Mouse (Mus musculus): ENCODE data around the gene Kcnh2.

The Kcnh2 gene

DNA sequence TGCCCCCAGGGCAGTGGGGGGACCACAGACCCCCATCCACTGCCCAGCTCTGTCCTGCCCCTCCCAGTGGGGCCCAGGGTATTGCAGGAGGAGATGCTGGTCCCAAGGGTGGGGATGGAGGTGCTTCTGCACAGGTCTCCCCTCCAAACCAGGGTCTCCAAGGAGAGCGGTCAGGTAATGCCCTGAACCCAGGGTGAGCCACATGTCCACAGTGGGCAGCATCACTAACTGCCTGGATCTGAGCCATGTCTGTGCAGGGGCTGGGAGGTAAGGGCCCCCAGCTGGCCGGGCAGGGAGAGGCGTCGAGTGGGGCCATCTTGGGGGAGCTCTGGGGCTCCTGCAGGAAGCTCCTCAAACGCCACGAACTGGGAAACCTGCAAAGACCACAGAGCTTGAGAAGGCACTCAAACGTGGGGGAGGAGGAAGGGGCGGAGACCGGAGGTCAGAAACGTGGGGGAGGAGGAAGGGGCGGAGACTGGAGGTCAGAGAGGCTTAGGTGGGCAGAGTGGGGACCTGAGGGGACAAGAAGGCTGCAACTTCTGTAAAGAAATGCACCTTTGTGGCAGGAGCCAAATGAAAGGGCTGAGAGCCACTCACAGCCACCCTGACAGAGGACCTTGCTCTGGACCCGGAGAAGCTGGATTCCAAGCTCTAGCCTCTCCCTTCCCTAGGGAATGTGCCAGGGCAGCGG is 31.5 kb downstream of the Kcnh2 start:
- no peak for DNase-seq (ENCODE audit: low read depth, low spot score)

DNA sequence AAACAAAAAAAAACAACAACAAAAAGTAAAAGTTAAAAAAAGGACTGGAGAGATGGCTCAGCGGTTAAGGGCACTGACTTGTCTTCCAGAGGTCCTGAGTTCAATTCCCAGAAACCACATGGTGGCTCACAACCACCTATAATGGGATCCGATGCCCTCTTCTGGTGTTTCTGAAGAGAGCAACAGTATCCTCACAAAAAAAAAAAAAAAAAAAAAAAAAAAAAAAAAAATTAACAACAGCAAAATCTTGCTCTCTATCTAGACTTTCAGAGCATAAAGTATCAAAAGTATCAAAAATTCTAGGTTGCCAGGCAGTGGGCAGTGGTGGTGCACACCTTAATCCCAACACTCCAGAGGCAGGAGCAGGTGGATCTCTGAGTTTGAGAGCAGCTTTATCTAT is 42.2 kb downstream of the Kcnh2 start:
- DNase-seq (ENCODE audit: low read depth, low spot score) = no peak

DNA sequence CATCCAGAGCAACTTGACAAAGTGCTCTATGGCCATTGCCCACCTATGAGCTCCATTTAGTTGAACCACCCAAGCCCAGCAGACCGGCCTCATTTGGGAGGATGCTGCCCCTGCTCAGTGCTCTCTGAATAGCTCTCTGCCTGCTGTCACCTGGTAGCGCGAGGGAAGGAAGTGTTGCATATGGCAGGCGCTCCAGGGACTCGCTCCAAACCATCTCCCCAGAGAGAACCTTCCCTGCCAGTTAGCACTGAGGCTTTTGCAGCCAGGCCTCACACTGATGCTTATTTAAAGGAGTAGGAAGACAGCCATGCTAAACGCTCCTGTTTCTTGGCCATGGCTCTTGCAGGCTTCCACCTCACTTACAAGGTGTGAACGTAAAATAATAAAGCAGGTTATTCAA is 42.8 kb downstream of the Kcnh2 start:
- DNase-seq (ENCODE audit: low read depth, low spot score) = no peak

DNA sequence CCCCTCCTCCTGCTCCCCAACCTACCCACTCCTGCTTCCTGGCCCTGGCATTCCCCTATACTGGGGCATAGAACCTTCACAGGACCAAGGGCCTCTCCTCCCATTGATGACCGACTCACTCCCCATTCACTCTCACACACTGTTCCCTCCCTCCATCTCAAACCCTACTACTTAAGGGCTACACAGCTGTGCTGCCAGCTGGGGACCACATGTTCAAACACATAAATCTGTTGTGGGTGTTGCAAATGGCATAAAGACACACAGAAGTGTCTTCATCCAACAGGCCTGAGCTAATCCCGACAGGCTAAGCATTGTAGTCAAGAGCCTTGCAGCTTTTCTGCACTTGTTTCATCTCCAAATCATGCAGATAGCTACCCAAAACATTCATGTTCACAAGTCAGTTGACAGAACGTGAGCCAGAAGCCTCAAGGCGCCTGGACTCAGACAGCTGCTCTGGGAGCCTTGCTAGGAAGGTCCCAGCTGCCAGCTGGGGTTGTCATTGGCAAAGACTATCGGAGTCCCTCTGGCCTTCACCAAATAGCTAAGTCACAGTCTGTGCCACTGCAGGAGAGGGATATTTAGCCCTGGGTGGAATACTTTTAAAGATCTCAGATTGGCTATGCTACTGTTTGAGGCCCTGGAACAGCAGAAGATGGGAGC is 44.2 kb downstream of the Kcnh2 start:
- DNase-seq (ENCODE audit: low read depth, low spot score) = no peak

DNA sequence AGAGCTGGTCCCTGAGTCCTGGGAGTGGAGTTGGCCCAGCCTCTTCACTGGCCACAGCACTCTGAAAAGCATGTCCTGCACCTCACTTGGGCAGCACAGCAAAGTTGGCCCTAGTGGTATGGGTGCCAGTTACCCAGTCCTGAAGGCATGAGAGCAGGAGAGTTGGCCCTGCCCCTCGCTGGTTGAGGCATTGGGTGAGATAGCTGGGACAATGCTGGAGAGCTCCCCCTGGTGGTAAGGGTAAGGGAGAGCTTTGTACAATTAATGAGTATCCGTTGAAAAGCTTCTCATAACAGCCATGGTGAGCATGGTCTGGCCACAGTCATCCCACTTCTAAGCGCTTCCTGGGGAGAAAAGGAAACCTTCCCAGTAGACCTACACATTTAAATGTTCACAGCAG is 48.2 kb downstream of the Kcnh2 start:
- no peak for DNase-seq (ENCODE audit: low read depth, low spot score)

DNA sequence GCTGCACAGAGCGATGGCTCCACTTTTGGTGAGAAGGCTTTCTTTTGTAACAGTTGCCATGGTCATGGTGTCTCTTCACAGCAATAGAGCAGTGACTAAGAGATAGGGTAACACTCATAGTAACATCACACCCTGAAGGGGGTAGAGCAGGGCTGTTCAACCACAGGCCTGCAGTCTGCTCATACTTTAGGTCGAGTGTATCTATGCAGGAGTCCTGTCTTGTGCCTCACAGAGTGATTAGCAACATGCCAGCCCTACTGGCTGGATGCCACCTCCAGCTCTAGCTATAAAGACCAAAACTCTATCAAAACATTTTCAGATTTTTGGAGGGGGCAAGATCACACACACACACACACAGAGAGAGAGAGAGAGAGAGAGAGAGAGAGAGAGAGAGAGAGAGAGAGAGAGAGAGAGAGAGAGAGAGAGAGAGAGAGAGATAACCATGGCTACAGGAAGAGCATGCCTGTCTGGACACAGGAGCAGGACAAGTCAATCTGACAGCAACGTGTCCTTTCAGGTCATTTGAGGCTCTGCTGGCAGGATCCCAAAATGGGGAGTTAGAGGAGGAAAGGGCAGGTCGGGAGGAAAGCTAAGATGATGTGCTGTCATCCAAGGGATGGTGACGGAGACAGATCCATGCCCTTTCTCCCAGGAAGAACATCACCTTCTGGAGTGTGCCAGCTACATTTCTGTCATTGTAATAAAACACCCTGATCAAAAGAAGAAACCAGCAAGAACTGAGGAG is 51.4 kb downstream of the Kcnh2 start:
- no peak for DNase-seq (ENCODE audit: low read depth, low spot score)

DNA sequence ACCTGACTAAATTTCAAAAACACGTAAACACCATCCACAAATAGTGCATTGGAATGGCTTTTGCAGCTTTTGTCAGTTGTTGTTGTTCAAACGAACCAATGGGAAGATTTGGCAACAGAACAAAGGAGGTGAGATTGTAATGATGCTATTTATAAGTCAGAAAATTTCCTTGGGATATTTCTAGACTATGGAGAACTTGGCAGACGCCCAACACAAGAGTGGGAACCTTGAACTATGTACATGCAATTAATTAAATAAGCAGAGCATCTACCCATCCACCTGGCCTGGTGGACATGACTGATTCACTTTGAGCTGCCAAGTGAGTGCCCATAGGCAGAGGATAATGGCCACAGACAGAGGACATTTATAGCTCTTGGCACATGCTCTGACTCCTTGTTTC is 59.5 kb downstream of the Kcnh2 start:
- no peak for DNase-seq (ENCODE audit: low read depth, low spot score)

DNA sequence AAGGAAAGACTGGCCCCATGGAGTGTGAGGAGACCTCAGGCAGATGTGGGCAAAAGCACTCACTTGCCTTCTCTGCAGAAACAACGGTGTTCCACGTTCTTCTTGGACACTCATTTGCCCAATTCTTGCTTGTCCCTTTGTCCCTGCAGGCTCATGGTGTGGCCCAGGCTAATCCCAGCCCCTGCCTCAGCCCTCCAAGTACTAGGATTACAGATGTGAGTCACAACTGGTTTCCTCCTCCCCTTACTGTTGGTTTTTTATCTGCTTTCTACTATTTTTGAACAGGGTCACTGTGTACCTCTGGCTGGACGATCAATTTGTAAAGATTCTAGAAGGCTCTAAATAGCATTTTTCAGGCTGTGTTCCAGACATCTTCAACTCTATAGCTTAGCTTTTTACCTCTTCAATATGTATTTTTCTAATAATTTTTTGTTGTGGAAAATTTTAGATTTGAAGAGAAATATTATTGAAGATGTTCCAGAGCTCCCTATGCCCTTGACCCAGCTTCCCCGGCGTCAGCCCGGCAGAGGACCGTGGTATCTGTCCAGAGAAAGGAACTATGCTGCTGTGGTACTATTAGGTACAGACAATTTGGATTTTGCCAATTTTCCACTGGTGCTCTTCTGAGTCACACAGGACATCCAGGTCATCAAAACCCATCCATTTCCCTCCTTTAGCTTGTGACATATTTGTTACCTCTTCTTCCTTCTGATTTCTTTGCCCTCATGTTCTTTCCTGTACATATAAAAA is 65.0 kb downstream of the Kcnh2 start:
- no peak for DNase-seq (ENCODE audit: low read depth, low spot score)

DNA sequence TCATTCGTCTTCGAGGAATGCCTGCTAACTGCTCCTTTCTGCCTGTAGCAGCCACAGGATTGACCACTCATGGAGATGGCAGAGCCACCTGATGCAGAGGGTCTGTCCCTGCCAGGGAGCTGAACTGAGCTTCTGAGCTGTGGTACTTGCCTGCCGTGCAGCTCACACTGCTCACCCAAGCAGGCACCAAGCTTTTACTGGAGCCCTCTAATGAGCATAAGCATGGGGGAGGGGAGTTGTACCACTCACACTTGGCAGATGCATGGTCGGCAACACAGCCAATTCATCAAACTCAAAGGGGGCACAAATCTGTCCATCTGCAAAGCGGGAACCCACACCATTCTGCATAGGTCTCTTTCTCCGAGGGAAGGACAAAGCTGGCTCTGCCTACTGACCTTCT is 67.3 kb downstream of the Kcnh2 start:
- DNase-seq (ENCODE audit: low read depth, low spot score) = no peak

DNA sequence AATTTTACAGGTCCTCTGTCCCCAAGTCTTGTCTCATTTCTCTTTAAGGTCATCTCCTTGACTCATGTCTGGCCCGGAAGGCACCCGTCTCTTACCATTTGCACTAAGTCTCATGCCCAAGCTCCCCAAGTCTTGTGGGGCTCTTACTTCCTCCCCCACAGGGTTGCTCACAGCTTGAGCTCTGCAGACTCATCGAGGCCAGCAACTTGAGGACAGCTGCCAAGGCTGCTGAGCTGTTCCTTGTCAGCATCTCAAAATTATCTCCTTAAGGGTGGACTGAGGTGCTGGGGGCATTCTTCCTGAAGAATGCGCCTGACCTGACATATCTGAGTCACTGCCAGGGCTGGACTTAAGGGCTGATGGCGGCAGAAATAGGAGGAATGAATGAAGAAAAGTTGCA is 68.2 kb downstream of the Kcnh2 start:
- no peak for DNase-seq (ENCODE audit: low read depth, low spot score)

DNA sequence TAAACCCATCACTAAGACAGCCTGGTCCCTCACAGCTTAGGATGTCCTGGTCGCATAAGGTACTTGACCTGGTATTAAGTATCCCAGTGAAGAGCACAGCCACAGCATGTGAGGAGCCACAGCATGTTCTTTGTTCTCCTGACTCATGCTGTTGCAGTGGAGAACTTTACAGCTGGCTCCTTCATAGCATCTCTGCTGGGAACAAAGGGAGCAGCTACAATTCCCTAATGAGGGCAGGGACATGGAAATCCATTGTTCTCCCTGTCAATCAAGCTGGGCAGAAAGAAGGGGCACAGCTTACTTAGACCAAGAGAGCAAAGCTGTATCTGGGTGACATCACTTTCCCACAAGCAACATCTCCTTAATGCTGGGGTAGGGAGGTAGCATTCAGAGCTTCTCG is 70.9 kb downstream of the Kcnh2 start:
- DNase-seq (ENCODE audit: low read depth, low spot score) = no peak

DNA sequence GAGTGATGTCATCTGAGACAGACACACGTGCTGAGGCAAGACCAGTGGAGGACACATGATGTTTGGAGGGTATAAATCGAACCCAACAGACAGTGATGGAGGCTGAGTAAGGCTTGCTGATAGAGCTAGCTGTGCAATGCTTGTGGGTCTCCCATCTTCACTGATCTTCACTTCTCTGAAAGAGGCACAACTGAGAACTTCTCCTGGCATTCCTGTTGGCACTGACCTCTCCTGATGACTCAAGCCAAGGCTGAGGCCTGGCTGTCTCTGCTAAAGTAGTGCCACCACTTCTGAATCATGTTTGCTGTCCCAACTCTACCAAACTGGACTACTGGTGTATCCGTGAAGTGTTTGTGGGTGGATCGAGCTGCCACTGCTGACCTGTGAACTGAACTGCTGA is 71.9 kb downstream of the Kcnh2 start:
- no peak for DNase-seq (ENCODE audit: low read depth, low spot score)

DNA sequence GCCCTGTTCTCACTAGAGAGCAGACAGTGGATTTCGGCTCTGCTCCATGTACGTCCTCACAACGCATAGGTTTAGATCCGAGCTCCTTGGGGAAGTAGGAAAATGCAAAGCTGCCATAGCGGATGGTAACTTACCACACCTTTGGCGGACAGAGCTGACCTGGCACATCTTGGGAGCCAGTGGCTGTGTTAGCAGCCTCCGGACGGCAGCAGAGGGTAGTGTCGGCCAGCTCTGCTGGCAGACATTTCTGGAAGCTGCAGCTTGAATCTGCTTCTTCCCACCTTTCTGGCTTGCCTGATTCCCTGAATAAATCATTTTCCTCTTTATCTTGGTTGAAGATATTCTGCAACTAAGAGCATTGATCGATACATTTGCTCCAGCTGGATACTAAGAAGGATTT is 73.2 kb downstream of the Kcnh2 start:
- DNase-seq (ENCODE audit: low read depth, low spot score) = no peak

DNA sequence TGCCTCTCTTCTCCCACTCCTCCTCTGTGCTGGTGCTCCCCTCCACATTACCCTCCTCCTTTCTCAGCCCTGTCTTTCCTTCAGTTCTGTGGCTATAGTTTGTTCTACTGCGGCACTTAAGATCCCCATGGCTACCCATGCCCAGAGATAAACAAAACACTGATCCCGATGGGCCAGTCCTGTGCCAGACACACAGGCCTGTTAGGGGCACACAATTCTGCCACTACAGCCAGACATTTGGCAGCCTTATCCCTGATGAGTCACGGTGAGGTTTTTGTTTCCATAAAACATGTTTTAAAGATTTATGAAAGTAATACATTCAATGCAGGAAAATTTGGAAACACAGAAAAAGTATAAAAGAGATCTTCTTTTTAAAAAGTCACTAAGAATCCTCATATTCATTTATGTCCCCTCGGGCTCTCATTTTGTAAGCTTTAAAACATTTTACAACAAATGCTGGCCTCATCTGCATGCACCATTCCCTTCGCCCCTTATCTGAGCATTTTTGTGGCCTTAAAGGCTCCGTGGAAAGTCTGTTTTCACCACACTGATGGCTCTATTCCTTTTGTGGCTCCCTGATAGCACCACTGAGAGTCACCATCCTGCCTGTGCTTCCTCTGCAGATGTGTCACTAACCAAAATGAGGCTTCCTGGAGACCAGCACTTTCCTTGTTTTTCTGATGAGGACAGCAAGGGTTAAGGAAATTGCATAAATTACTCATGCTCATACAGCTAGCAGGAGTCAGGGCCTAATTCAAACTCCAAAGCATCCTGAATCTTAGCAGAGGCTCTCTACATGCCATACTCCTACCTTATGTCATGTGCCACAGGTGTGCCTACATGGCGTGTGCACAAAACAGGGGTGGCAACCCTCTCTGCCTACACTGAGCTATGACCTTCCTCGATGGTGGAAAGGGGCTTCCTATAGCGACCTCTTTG is 77.5 kb downstream of the Kcnh2 start:
- DNase-seq (ENCODE audit: low read depth, low spot score) = no peak

DNA sequence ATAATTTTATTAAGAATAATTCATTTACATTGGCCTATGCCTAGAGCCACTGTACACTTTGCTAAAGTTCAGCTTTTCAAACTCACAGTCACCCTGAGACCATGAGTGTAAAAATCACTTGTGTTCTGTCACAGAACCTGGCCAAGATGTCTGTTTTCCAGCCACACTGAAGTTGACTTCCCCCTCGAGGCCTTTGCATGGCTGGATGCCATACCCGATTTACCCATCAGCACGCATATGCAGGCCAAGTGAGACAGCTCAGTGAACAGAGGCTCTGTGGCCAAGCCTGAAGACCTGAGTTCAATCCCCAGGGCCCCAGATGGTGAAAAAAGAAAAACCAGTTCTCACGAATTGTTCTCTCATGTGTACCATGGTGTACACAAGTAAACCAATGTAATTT is 80.5 kb downstream of the Kcnh2 start:
- DNase-seq (ENCODE audit: low read depth, low spot score) = no peak

Measured in embryo, embryonic 11.5 days (tissue).